Mouse (Mus musculus) hematopoietic stem cell, adult 5-6 weeks (primary cell): Measurements from ENCODE around the gene Olfr648. TPM values are rescaled to one million over a fixed set of nuclear protein-coding genes. Genes with fewer than 3 reads are reported as not detected.

Experiments used
- ATAC-seq, 2 experiments: fragments of 125-278 bp in 1 of 2; replicated peaks in 1 of 2; 2 replicates each; pipeline ENCODE4 v1.8.0; 2016 to 2017; ENCODE audit warnings: inconsistent platforms in 2 of 2, mild to moderate bottlenecking in 2 of 2, moderate number of reproducible peaks in 2 of 2, low read depth in 1 of 2, moderate TSS enrichment in 1 of 2; ENCODE audit not compliant: low FRiP score in 2 of 2, poor library complexity in 2 of 2, severe bottlenecking in 2 of 2, insufficient read depth in 1 of 2, low TSS enrichment in 1 of 2
- total RNA-seq: library from RNA; stranded (forward); fragments of 172-1452, 232-1000 nt; gene quantifications from 2 replicates; pipeline ENCODE4 v1.2.3, GENCODE M21; 2017

Gene Olfr648
- not detected in 2 replicates for total RNA-seq

DNA sequence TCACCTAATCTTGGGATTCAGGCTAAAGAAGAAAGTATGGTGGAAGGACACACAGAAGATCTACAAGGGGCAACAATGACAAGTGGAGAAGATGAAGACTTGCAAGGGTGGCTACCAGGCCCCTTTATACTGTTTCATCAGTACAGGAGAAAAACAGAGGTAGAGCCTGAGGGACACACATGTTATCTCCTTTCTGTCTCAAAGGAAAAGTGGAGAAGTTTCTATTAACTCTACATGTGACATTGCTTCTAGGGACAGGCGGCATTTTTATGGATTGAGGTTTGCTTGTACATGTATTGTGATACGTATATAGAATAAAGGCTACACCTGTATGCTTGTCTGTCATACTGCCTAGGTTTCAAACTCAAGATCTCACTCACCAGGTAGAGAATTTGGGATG lies at the start of gene Olfr648:
Gene Olfr648 (minus strand): TSS at position 101 of the 400 bp plus-strand sequence.
- ATAC-seq = no peak

DNA sequence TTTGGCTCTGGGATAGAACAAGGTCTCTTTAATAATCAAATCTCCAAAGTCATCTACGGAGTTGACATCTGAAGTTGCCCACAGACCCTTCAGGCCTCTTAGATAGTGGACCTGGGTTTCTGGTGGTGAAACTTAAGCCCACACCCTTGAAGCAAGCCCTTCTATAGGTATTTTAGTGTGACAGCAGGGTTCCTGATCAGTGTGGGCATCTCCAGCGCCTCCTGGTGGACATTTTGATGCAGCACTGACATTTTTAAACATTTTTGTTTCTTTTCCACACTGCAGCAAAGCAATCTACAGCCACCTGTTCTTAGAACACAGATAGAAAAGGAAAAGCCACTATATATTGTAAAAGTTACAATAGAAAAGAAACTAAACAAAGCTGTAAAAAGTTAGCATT lies 48.0 kb upstream of the Olfr648 start:
- ATAC-seq = peak; percentile 75 to 77; a peak in 3 of 4 replicates

DNA sequence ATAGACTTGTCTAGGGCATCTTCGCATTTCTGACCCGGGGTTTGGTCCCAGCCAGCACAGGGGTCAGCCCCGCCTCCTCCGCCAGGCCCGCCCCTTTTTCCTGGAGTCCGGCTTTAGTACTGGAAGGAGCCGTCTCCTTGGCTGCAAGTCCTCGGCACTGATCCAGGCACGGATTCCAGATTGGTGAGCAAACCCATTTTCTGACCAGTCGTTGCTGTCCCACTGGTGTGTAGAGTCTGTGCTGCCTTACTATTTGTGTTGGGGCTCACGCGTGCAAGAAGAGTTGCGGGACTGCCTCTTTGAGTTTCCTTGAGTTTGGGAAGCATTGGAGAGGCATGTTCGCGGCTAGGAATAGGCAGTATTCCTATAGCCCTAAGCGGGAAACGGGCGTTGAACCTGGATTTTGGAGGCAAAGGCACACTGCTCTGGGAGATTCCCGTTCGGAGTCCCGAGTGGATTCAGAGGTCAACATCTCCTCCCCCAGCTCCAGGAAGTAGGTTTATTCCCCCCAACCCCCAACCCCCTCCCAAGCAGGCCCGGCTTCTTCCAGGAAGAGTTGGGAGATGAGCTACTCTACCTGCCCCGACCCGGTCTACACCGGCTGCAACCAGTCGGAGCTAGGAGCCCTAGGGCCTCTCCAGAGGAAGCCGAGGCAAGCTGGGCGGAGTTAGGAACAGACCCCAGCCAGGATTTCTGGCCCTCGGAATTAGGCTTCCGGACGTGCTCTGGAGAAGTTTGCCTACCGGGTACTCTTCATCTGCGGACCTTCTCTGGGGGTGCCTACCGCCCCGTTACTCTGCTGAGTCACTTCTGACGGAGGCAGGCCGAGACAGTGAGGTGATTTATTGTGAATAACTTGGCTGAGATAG lies 35.7 kb upstream of the Olfr648 start, which contains the start of gene Trim6:
Gene Trim6 (plus strand): TSS at position 93 of the 869 bp plus-strand sequence.
- peak; percentile 88 to 89 for ATAC-seq

DNA sequence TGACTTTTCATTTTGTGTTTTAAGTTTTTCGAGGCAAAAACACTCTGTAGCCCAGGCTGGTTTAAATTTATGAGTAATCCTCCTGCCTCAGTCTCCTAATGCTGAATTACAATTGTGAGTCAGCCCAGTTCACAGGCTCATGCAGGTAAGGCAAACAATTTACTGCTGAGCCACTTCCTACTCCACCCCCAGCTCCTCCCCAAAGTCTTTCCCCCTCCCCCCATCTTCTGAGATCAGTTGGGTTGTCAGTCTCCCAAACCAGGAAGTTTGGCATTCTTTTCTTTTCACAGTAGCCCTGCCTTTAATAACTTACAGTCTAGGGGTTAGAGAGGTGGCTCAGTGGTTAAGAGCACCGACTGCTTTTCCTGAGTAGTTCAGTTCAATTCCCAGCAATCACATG lies 34.7 kb upstream of the Olfr648 start:
- ATAC-seq = peak; percentile 34 to 47; a peak in 2 of 4 replicates

DNA sequence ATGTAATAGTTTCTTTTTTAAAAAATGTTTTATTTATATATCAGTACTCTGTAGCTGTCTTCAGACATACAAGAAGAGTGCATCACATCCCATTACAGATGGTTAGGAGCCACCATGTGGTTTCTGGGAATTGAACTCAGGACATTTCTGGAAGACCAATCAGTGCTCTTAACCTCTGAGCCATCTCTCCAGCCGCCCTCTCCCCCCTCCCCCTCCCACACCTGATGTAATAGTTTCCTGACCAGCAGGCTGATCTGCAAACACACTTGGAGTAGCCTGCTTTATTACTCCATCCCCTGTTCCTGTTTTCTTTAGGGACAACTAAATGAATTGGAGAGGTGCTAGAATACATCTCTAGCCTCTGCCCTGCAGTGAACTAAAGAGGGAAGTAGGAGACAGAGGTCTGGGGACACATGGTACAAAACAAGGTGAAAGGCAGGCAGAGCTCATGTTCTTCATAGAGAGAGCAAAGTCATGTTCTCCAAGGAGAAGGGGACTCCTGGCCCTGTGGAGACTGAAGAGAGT lies 32.9 kb upstream of the Olfr648 start:
- peak in 1 of 2 experiments; percentile 46; a peak in 1 of 4 replicates for ATAC-seq

DNA sequence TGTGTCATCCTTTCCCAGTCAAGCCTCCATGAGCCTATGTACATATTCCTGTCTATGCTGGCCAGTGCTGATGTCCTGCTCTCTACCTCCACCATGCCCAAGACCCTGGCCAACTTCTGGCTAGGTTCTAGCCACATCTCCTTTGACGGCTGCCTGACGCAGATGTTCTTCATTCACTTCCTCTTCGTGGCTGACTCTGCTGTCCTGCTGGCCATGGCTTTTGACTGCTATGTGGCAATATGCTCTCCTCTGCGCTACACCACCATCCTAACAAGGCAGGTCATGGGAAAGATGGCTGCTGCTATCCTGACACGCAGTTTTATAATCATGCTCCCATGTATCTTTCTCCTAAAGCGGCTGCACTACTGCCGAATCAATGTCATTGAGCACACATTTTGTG lies 23.0 kb upstream of the Olfr648 start:
- peak; percentile 94 to 96 for ATAC-seq

DNA sequence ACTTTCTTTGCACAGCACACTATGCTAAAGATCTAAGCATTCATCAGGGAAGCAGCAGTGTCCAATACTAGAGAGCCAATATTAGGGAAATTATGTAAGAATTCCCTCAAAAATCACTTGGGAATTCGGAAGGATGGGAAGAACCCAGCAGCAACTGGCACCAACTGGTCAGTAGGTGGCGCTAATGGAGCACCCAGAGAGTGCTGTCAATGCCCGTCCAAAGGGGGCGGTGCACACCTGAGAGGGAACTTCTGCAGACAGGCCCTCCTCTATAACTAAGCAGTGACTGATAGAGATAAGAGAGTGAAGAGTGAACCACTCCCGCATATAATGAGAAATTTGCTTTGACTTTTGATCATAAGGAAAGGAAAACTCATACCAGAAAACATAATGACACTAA lies 16.6 kb upstream of the Olfr648 start:
- ATAC-seq = peak; percentile 96

DNA sequence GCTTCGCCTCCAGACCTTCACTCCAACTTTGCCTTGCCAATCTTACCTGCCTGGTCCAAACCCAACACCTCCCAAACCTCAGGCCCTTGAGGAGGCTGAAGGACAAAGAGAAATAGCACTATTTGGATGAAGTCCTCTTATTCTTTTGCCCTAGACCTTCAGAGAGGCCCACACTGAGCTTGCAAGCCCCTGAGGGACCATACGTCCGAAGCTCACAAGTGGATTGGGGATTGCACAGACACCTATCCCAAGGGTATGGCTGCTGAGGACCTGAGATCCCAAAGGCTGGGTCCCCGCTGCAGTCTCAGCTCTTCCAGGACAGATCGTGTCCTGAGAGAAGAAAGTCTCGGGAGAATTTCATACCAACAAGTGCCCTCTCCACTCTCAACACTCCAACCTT lies 12.7 kb upstream of the Olfr648 start, which contains the start of gene Olfr649:
Gene Olfr649 (minus strand): TSS at position 101 of the 400 bp plus-strand sequence.
- ATAC-seq = no peak

DNA sequence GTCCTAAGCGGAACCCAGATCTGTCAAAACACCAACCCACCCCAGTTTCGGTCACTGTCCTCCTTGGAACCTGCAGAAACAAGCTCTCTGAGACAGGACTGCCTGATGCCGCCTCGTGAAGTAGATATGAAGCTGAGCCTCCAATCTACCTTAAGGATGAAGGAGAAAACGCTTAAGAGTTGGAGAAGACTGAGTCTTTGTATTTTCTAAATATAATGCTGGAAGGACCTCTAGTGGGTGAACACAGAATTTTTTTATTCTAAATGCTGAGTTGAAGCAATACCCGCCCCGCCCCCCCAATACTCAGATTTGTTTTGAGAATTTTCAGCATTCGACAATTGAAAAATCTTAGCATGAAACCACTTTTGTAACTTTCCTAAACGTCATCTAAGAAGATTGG lies 8.1 kb upstream of the Olfr648 start:
- peak; percentile 69 to 80; a peak in 3 of 4 replicates for ATAC-seq

DNA sequence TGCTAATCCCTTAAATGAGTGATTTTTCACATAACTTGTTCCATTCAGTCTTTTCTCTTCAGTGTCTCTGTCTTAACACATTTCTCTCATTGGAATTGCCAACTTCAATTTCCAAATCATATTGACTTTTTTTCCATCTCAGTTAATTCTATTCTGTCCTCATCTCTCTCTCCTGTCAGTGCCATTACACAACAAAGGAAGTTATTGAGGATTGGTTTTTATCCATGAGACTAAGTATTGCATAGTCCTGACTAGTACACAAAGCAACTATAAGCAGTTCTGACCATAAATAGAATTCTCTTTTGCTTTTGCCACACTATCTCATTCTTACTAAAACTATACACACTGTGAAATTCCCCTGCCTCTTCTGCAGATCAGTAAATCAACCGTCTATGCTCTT lies 4.1 kb downstream of the Olfr648 start:
- ATAC-seq = no peak

DNA sequence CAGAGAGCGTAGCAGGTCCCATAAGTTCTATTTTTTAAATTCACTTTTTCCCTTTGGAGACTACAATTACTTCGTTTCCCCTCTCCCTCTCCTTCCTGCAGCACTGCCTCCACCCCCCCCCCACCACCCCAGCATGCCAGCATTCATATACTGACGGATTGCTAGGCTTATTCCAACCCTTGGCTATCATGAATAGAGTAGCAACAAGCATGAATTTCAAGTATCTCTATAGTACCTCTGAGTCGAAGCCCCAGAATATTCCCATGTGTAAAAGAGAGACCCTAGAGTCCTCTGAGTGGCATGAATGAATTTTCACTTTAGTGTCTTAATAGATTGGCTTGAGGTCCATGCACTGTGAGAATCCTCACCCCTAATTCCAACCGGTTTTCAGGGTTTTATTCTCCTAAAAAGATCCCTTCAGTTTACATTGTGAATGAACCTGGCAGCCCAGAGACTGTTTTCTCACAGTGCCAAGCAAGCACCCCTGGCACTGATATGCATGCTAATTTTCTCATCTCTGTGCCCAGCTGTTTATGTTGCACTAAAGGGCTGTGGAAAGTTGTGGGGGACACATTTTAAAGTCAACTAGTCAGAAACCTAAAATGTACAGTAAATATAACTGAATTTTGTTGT lies 4.7 kb downstream of the Olfr648 start:
- ATAC-seq = no peak

DNA sequence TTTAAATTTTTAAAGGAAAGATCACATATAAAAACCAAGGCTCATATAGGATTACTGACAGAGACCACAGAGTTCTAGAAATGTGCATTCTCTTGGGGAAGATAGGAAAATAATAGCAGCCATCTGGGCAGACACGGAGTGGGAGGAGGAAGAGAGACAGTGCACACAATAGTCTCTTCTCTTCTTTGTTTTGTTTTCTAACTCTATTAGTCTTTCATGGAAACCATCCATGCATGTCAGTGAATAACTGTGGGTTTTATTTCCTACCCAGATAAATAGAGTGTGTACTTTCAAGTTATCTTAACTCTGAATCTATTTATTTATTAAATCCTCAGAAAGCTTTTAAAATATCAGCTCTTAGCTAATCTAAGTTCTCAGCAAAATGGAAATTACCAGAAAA lies 8.1 kb downstream of the Olfr648 start:
- ATAC-seq = no peak

DNA sequence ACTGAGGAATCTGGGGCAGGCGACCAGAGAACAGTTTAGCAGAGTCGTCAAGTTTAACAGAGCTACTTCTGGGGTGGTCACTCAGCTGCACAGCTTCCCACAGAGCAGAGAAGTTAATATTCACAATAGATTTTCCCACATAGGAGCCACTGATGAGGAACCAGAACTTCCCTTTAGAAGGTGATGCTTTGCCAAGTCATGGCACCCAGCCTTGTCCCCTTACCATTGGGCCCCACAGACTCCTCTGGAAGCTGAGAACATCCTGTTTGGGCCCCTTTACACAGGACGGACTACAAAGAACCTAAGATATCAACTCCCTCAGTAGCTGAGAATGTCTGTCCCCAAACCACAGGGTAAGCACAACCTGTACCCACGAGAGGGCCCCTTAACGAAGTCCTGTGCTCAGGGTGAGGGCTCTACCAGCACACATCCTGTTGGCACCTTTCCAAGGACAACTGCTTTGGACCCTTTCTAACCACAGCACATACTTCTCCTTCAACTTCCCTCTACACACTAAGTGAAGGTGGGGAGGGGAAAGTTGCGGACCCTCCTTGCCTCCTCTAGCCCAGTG lies 13.5 kb downstream of the Olfr648 start:
- peak; percentile 91 to 93 for ATAC-seq

DNA sequence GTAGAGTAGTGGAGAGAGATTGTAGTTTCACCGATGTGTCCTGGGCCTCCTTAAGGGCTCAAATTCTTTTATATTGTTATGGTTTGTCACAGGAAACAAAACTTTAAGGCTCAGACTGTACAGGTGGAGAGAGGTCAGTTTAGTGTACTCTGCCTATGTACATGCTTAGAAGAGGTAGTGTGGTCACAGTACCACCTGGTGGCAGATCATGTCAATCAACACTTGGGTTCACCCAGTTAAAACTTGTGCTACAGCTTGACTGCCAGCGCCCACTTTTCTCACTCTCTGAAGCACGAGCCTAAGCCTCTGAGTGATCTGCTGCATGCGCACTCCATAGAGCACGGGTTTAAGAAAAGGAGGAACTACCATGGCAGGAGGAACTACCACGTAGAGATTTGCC lies 16.1 kb downstream of the Olfr648 start:
- ATAC-seq = peak; percentile 12 to 23

DNA sequence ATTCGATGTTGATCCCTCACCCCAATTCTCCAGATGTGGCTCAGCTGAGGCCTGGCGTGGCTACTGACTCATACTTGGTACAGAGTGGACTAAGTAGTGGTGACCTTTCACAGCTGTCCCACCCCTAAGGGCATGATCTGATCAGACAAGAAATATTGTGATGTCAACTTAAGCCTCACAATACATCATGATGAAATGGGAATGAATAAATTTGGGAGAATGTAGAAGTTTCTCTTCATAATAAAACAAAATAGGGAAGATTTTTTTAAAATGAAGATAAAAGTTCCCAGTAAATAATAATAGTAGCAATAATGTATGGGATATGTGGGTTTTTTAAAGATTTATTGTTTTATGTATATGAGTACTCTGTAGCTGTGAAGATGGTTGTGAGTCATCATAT lies 32.7 kb downstream of the Olfr648 start, which contains the start of gene Ubqlnl:
Gene Ubqlnl (minus strand): TSS at position 101 of the 400 bp plus-strand sequence.
- no peak for ATAC-seq

DNA sequence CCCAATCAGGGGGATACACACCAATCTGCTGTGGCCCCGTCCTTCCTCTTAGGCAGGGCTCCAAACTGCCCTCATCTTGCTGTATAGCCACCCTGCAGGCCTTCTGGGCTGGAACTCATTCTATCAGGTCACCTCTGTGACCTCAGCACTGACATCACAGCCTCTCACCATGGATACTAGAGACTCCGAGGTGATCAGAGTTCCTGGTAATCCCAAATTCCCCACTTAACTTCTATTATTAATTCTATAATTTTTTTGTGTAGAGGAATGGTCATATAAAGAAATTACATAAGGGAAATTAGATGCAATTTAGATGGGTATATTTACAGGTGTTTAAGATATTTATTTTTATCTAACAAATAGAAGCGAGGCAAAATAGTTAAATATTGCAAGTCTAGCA lies 40.0 kb downstream of the Olfr648 start, which contains the start of gene Ubqln3:
Gene Ubqln3 (minus strand): TSS at position 101 of the 400 bp plus-strand sequence.
- ATAC-seq = no peak

DNA sequence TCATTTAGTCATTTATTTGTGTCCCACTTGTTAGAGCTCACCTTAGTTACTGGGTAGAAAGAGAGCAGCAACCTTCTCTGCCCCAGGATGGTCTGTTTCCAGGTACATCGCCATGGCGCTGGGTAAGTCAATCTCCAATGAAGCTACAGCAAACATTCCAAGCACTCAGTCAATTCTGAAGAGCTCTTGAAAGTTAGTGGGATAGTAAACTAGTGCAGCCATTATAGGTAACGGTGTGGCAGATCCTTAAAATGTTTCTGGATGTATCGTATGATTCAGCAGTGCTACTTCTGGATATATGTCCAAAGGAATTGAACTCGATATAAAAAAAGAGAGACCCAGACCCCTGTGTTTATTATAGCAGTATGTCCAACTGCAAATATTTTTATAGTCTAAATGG lies 45.9 kb downstream of the Olfr648 start, which contains the start of gene Olfr643:
Gene Olfr643 (minus strand): TSS at position 101 of the 400 bp plus-strand sequence.
- no peak for ATAC-seq
